Mouse (Mus musculus): ENCODE results near the gene Fez2.

Gene Fez2

DNA sequence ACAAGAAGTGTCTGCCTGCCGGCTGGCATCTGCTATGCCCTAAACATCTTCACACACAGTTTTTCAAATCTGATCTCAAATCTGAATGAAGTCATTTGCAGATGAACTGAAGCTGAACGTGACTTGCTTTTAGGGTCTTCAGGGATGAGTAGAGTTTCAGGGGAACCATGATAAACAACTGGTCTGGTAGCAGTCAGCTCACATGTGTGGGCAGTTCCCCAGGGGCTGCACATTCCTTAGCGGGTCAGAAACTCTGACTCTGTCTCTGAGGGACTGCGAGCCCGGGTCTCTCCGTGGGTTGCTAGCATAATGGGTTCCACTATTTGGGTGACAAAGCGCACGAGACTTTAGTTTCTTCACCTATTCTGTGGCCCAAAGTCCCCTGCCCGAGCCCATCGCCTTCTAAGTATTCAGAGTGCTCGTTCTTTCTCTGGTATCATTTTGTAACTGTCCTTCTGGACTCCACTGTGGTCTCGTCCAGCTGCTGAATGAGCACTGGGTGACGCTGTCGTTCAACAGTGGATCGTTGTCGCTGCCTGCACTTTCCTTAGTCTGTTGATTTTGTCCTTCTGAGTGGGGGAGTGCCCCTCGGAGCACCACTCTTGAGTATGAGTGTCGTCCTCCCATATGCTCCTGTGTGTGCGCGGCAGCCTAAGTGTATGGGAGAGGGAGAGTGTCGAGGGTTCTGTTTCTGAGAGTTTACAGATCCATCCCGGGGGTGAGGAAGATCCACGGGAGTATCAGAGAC is 53.2 kb downstream of the Fez2 start:
- no peak for DNase-seq

DNA sequence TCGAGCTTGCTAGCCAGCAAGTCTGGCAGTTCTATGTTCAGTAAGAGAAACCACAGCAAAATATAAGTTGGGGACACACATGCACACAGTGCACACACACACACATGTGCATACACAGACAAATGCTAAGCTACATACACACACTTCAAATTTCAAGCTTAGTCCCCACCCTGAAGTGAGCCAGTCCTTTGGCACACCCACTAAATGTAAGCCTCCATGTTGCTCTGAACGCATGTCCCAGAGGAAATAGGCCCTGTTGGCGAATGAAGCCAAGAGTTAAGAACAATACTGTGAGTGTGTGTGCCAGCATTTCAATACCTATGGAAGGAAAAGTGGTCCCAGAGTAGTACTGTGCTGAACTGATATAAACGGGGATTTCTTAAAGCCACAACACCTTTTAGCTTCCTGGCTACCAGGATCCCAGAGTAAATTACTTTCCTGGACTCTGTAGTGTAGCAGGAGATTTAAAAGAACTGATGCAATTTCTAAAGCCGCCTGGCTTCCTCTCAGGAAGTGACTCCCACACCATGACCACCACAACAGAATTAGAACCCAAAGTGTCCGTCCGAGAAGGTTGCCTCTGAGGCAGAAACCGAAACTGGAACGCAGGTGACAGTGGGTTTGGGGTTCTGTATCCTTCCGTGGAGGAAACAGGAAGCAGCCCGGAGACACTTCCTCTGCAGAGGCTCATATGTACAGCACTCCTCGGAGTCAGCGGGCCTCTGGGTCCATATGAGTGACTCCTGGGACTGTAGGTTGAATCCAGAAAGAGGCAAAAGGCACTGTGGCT is 55.8 kb downstream of the Fez2 start:
- no peak for DNase-seq

DNA sequence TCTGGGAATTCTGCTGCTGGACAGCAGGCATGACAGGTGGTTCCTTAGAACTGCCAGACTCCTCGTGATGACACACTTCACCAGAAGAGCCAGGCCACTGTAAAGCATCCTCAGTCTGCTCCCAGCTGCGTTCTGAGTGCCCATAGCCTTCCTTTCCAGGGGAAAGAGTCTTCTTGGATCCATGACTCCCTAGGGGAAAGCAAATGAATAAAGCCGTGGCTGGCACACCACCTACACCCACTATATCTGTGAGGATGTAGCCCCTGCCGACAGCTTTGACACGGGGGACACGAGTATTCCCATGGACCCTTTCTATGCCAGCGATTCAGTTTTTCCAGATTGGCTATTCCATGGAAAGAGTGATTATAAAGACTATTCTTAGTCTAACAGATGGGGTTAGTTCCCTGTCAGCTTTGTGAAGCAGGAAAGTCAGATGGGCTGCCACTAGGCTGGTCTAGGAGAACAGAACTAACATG is 59.7 kb downstream of the Fez2 start:
- peak; percentile 12 to 28 for DNase-seq

DNA sequence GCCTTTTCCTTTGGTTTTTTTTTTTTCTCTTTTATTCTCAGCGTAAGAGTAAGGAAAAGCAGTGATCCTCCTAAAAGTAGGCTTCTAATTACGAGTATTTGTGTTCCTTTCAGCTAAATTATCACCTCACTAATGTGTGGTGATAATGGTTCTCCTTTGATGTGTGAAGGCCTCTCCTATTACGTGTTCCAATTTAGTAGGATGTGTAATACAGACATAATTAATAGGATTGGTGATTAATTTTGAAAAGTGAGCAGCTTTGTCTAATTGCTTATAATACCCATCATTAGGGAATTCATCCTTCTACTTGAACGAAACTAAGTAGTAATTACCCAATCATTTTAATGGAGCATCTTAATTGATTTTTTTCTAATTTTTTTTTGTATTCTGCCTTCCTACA is 60.2 kb downstream of the Fez2 start:
- DNase-seq: no peak

DNA sequence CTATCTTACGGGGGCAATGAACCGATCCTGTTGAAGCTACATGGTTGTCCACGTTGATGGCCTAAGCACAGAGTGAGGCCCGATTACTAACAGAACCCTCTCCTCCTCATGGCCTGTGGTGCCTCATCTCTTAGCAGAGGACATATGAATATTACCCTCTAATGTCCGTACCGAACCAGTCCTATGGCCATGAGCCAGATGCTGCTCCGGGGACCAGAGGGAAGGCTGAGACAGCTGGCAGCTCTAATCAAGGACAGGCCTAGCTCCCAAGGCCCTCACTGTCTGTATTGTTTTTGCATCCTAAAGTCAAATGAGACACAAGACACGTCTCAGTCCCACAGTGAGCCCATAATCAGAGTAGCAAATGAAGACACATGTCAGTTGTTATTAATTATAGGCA is 62.3 kb downstream of the Fez2 start:
- DNase-seq: no peak

DNA sequence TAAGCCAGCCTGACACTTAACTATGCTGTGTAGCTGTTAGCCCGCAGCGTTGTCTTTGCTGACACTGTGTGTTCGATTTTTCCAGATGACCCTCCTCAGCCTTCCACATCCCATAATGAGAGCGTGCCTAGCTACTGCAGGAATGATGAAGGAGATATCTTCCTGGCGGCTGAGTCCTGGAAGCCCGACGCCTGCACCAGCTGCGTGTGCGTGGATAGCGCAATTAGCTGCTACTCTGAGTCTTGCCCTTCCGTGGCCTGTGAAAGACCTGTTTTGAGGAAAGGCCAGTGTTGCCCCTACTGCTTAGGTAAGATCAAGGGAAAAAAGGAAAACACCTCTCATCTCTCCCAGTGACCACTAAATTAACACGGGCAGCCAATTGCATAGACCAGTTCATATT is 63.1 kb downstream of the Fez2 start:
- DNase-seq: no peak

DNA sequence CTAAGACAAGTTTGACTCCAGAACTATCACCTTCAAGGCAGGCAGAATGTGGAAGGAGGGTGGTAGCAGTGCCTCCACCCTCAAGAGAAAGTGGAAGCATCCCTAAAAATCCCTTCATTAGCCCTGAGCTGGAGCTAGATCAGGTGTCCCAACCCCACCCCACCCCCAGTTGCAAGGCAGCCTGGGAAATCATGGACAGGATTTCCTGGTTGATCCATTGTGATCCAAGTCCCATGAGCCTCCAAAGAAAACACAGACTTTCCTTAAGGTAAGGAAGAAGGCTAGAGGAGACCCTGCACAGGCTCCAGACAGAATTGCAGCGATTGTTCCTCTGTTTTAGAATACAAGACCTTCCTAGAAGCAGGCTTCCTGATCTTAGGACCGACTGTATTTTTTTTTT is 63.5 kb downstream of the Fez2 start:
- no peak for DNase-seq

DNA sequence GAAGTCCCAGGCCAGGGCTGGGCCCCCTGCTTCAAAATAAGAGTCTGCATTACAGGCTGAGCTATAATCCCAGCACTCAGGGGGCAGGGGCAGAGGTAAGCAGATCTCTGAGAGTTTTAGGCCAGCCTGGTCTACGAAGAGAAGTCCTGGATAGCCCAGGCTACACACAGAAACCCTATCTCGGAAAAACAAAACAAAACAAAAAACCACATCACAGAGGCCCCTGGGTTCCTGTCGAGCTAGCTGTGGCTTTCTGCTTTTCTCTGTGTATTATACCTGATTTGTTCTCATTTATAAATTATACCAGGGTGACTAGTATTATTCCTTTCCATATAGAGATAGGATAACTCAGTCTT is 65.5 kb downstream of the Fez2 start:
- DNase-seq: no peak

DNA sequence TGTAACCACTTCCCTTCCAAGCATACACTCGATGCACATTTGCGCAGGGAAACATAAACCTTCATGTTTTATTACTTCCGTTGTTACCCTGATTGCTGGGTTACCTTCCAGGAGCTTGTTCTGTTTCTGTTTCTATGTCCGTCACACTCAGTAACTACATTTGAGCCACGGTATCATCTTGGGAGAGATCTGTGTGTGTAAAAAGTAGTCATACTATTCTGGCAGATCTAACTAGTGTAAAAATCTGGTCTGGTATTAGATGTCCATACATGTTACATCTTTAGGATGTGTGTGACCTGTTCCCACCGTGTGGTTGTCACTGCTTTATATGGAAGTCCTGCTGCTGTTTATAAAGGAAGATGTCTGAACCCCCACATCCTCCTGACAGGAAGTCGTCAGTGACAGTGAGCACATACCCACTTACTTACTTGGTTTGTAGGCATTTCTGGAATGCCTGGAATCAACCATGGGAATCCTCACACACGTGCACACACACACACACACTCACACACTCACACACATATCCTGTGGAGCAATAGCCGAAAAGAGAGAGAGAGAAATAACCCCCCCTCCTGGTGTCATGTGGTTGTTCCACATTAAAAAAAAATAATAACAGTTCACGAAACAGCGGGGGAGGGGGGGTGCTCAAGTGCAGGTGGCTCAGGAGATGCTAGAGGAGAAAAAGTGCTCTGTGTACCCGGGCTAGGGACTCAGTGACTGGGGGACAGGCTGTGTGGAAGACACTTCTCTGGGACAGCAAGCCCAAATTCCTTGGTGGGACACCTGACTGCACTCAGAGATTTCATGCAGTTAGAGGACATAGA is 66.1 kb downstream of the Fez2 start:
- no peak for DNase-seq

DNA sequence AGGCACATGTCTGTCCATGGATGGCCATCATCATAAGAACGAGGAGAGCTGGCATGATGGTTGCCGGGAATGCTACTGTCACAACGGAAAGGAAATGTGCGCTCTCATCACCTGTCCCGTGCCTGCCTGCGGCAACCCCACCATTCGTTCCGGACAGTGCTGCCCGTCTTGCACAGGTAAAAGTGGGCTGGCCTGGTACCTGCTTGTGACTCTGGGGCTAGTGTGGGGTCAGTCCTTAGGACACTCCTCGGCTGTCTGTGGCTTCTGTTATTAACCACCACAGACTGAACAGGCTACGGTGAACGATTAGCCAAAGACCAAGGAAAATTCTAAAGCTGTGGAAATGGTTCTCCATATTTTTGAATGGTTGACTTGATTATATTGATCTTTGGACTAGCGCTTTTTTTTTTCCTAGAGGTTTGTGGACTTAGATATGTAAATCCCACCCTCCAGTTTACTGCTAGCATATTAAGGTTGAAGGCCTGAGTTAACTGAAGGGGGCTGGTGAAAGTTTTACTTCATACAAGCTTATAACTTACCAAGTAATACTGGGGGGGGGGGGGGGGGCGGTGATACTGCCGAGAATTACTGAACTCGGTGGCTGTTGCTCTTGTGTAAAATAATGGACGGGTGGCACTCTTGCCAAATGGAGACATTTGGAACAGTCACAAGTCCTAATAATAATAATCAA is 70.7 kb downstream of the Fez2 start:
- no peak for DNase-seq

DNA sequence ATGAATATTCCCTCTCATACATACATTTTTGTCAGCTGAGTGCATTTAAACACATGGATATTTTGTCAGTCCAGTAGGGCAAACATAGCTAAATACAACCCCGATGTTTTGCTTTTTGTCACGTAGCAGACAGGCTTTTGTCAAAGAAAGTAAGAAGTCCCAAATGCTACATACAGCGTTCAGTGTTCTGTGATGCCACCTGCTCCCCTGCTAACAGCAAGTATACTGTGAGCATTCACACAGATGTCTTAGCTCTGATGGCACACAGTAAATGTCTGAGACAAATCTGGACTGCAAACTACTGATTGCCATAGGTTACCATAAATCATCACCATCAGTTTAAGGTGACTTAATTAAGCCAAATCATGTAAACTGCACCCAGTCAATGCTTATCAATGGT is 74.3 kb downstream of the Fez2 start:
- no peak for DNase-seq

DNA sequence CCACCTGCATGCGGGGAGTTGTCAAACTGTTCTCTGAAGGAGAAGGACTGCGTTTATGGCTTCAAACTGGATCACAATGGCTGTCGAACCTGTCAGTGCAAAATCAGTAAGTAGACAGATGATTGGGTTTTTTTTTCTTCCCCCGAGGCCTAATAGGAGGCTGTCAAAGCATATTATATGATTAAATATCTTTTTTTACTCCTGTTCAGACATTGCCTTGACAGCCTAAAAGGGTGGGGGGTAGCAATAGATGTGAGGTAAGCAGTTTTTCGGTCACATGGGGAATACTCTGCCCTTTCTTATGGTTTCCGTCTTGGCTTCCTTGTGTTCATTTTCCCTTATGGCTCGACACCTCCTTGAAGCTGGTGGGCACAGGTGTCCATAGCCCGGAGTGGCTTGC is 82.7 kb downstream of the Fez2 start:
- no peak for DNase-seq

DNA sequence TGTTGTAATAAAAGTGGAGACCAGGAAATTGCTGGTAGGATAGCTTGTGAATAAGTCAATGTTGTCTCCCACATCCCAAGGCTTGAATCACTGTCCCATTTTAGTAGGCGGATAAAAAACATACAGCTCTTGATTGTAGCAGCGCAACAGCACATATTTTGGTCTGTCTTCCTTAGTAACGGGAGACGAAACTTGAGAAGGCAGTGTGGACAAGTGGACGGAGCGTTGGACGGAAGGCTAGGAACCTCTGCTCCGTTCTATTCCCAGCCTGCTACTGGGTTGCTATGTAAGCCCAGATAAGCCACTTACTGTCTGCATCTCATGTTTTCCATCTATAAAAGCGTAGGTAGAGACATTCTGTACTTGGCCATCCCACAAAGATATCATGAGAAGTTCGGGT is 84.7 kb downstream of the Fez2 start:
- DNase-seq: no peak

DNA sequence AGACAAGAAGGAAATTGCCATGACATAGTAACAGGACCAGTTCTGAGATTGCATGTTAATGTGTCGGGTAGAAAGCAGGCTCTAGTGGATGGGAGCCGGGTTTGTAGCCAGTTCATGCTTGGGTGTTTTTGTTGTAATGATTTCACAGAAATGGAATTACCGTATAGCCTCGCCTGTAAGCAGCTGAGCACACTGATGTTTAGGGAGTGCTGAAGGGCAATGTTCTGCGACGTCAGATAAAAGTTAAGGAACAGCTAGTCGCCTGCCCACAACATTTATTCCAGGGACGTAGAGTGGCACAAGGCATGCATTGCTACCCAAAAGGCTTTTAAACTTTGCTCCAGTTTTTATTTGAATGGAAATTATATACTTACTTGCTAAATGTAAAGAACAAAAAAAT is 86.5 kb downstream of the Fez2 start:
- no peak for DNase-seq

DNA sequence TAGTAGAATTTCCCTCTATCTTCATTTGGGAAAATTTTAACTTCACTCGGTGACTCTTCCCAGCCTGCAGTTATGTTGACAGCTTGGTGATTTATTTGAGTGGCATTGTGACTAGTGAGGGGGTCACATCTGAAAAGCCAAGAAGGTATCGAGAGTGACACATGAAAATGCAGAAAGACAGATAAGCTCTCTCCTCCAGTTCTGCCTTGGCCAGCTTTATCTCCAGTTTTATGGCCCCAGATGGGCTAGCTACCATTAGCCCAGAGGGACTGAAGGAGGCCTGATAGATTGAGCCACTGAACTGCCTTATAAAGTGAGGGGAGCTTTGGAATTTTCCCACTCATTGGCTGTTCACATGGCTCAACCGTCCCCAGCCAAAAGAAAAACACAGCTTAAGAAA is 89.7 kb downstream of the Fez2 start:
- DNase-seq: no peak

DNA sequence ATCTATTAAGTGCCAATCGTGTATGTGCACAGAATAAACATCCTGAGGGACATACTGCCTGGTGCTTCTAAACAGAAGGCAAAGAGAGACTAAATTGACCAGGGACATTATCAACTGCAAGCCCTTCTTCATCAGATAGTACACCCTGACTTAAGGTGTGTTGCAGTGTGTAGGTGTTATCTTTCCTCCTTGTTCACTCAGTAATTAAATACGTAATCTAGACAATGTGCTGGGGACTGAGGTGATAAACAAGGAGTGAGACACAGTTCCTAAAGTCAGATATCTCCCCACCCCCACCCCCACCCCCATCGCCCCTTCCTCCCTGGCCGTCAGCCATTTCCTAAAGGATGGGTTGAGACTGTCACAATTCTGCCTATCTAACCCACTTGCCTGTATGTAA is 90.8 kb downstream of the Fez2 start:
- DNase-seq: no peak

DNA sequence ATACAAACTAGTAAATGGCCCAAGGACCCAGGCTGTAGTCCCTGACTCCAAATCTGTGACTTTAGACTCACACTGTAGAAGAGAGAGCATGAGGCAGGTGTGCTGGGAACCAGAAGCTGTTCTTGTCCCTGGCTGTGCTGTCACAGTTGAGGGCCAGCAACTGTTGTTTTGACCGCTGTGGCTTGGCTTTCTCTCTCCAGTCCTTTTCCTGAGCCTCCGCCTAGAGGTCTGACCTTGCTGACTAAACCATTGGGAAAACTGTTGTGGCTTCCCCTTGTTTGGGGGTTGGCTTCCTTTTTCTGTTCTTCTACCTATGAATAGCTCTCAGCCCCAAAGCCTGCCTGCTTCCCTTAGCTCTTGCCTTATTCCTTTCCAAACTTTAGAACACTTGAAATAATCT is 91.6 kb downstream of the Fez2 start:
- no peak for DNase-seq

DNA sequence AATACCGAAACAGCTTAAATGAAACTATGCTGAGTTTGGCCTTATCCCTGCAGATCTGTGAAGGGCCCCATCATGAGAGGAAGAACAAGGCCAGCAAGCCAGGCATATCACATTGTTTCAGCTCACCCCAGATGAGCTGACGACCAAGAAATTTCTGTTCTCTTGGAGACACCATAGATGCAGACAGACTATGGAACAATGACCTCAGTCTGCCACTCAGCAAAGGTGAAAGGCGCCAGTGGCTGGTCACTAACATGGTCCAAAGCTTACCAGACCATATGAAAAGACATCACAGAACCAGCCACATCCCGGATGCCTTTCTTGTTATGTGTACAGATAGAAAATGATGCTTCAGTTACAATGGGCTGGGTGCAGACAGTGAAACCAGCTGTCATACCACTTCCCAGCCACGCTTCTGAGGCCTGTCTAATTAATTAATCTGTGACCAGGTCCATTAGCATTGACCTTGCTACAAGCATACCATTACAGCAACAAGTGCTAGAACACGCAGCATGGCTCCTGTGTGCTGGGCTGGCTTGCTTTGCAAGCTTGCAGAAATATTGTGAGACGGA is 92.1 kb downstream of the Fez2 start:
- DNase-seq: no peak

DNA sequence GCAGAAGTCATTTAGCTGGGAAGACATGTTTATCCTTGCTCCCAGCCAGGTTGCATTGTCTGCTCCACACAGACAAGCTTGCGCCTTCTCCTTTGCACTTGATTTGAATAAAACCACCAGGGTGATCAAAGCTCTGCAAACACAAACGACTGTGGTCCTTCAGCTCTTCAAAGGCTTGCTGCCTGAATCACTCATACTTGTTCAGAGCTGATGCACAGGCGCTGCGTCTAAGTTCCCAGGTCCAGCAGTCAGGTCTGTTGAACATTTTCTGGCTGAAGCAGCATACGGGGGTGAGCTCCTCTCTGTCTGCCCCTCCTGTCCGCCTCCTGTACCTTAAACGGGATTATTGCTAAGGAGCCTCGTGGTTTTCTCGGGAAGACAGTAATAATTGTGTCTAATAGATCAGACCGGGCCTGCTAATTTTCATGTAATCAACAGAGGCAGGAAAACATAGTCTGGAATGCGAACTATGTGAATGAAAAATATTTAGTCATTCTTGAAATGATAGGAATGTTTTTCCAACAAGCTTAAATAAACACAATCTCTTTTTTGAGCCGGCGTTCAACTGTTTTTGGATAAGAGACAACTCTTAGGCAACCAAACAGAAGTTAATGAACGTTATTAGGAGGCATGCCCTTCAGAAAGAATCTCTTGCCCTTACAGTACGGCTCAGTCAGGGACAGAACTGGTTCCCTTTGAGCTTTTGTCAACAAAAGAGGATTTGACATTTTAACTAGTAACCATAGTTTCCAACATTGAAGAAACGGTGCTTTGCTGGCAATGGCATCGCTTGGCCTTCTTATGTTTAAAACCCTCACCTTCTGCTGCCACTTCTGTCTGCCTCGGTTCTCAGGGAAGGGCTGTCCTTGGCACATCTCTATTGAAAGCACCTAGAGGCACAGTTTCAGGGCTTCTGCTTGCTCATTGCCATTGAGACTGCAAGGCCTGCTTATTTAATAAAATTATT is 95.3 kb downstream of the Fez2 start:
- no peak for DNase-seq

DNA sequence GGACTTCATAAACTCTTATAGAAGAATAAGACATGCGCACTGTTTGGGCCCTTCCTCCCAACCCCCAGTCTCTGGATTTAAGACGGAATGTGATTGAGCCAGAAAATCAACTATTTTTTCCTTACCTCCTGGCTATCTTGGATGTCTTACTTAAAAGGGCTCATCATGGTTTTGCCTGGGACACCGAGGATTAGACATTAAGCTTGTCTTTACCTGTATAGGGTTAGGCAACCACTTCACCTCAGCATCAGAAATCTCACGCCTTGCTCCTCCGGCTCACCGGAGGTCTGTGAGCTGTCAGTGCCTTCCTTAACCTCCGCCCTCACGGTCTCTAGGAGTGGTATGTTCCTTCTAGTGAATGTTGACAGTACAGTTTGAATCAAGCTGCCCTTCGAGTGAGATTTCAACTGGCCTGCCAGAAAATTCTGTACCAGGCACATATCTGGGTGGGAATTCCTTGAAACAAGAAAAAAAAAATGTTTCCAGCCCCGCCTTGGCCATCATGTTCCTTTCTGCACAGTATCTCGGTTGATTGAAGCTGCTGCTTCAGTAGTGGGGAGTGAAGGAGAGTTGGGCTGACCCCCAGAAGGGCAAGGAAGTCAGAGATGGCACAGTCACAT is 96.6 kb downstream of the Fez2 start:
- no peak for DNase-seq

Data from cerebellum, adult 18-20 months (tissue).